Mouse (Mus musculus) frontal cortex, postnatal 10 days (tissue): ENCODE measurements around the gene Tnk1.
"Not testable (repeated sequence)": the region's sequence is repeated elsewhere in the genome, so short reads cannot be mapped to it uniquely, and the experiment has no call there.

Experiments used
- DNase-seq, 2 experiments: peaks; one replicate each; pipeline ENCODE4 v3.0.0; 2022; ENCODE audit warnings: low spot score in 2 of 2, mixed read lengths in 1 of 2

The Tnk1 gene

GRCm38 (mm10) chr11:69878952-69879351, 20.4 kb upstream of the Tnk1 start:
- no peak for DNase-seq

GRCm38 (mm10) chr11:69878399-69878798, 19.9 kb upstream of the Tnk1 start:
- DNase-seq: no peak

GRCm38 (mm10) chr11:69877878-69878277, 19.3 kb upstream of the Tnk1 start, which contains the start of gene Tmem95:
Gene Tmem95, minus strand, starts transcription at chr11:69878018.
- no peak for DNase-seq

- DNase-seq: peak; percentile 57 to 77
Measured at GRCm38 (mm10) chr11:69876867-69877266, 18.3 kb upstream of the Tnk1 start.

GRCm38 (mm10) chr11:69876186-69876585, 17.7 kb upstream of the Tnk1 start:
- no peak for DNase-seq

- DNase-seq: no peak
Measured at GRCm38 (mm10) chr11:69872451-69872850, 13.9 kb upstream of the Tnk1 start.

GRCm38 (mm10) chr11:69871822-69872221, 13.3 kb upstream of the Tnk1 start:
- DNase-seq: no peak

GRCm38 (mm10) chr11:69870289-69871069, 11.9 kb upstream of the Tnk1 start:
- DNase-seq: no peak

GRCm38 (mm10) chr11:69867335-69867734, 8.8 kb upstream of the Tnk1 start:
- DNase-seq: no peak

GRCm38 (mm10) chr11:69865561-69865960, 7.0 kb upstream of the Tnk1 start:
- no peak for DNase-seq

GRCm38 (mm10) chr11:69864138-69864860, 5.8 kb upstream of the Tnk1 start:
- no peak for DNase-seq

- not testable (repeated sequence) for DNase-seq
Measured at GRCm38 (mm10) chr11:69863729-69864128, 5.2 kb upstream of the Tnk1 start.

GRCm38 (mm10) chr11:69855347-69855746, 3.2 kb downstream of the Tnk1 start:
- no peak for DNase-seq

GRCm38 (mm10) chr11:69854680-69855079, 3.9 kb downstream of the Tnk1 start:
- no peak for DNase-seq

- no peak for DNase-seq
Measured at GRCm38 (mm10) chr11:69853994-69854393, 4.5 kb downstream of the Tnk1 start.

- DNase-seq: no peak
Measured at GRCm38 (mm10) chr11:69850754-69851153, 7.8 kb downstream of the Tnk1 start.

- no peak for DNase-seq
Measured at GRCm38 (mm10) chr11:69849884-69850283, 8.6 kb downstream of the Tnk1 start.

GRCm38 (mm10) chr11:69849128-69849527, 9.4 kb downstream of the Tnk1 start:
- no peak for DNase-seq

GRCm38 (mm10) chr11:69848021-69848420, 10.5 kb downstream of the Tnk1 start:
- DNase-seq: no peak

- no peak for DNase-seq
Measured at GRCm38 (mm10) chr11:69846738-69847688, 11.5 kb downstream of the Tnk1 start.

GRCm38 (mm10) chr11:69846198-69846680, 12.3 kb downstream of the Tnk1 start, which contains the start of gene Plscr3:
Gene Plscr3, plus strand, starts transcription at chr11:69846376.
- peak; percentile 83 to 87 for DNase-seq

GRCm38 (mm10) chr11:69838714-69839104, 19.8 kb downstream of the Tnk1 start:
- DNase-seq: no peak
